Comparison of ENCODE assay signal across 29 mouse cellular contexts in the genomic region with DNA sequence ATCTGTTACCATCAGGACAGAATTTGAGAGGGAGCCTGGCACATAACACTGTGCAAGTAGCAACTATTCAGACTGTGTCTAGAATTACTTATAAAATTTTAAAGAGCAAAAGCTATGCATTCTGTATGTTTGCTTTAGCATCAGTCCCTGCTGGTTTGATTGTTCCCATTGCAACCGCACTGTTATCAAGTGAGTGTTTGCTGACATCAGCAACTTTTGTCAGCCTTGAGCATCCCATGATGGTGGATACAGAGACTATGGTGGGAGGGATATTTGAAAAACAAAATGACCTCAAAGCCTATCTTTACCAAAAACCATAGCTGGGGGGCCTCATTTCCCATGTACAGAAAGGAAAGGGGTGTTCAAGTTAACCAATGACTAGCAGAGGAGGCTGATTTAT.
"Had no signal": no experiment of that assay in that cellular context is flagged by ENCODE, and none has a peak within 500 bp of the region (broad histone marks: within the 10 kb centered on the region; RNA-seq: fewer than 3 reads in every experiment).

No protein-coding gene starts in this region.

- H3K9me3 ChIP-seq: limb, embryonic 10.5 days; limb, embryonic 12.5 days; limb, embryonic 13.5 days; limb, embryonic 15.5 days; liver, embryonic 12.5 days; liver, embryonic 13.5 days; liver, embryonic 15.5 days; lung, embryonic 15.5 days; megakaryocyte, embryonic 14.5 days; midbrain, embryonic 10.5 days; midbrain, embryonic 12.5 days; midbrain, embryonic 13.5 days; midbrain, embryonic 15.5 days had no signal

- H3K27me3 ChIP-seq: limb, embryonic 12.5 days; limb, embryonic 13.5 days; limb, embryonic 15.5 days; liver, embryonic 12.5 days; liver, embryonic 13.5 days; liver, embryonic 15.5 days; lung, embryonic 15.5 days; megakaryocyte, embryonic 14.5 days; midbrain, embryonic 12.5 days; midbrain, embryonic 13.5 days; midbrain, embryonic 15.5 days had no signal

- H3K4me1 ChIP-seq: limb, embryonic 10.5 days; limb, embryonic 12.5 days; limb, embryonic 13.5 days; limb, embryonic 15.5 days; liver, embryonic 12.5 days; liver, embryonic 13.5 days; liver, embryonic 15.5 days; lung, embryonic 15.5 days; megakaryocyte, embryonic 14.5 days; midbrain, embryonic 10.5 days; midbrain, embryonic 12.5 days; midbrain, embryonic 13.5 days; midbrain, embryonic 15.5 days had no signal

- H3K4me2 ChIP-seq: limb, embryonic 12.5 days; limb, embryonic 13.5 days; limb, embryonic 15.5 days; liver, embryonic 11.5 days; liver, embryonic 12.5 days; liver, embryonic 13.5 days; liver, embryonic 15.5 days; lung, embryonic 14.5 days; lung, embryonic 15.5 days; midbrain, embryonic 11.5 days; midbrain, embryonic 12.5 days; midbrain, embryonic 13.5 days; midbrain, embryonic 15.5 days had no signal

- H3K27ac ChIP-seq: limb, embryonic 10.5 days; limb, embryonic 12.5 days; limb, embryonic 13.5 days; limb, embryonic 15.5 days; liver, embryonic 12.5 days; liver, embryonic 13.5 days; liver, embryonic 14.5 days; liver, embryonic 15.5 days; lung, embryonic 15.5 days; macrophage; midbrain, embryonic 10.5 days; midbrain, embryonic 12.5 days; midbrain, embryonic 13.5 days; midbrain, embryonic 15.5 days had no signal

- H3K9ac ChIP-seq: limb, embryonic 12.5 days; limb, embryonic 13.5 days; limb, embryonic 15.5 days; liver, embryonic 12.5 days; liver, embryonic 13.5 days; liver, embryonic 14.5 days; liver, embryonic 15.5 days; liver, postnatal 0 days; lung, embryonic 14.5 days; lung, embryonic 15.5 days; midbrain, embryonic 12.5 days; midbrain, embryonic 13.5 days; midbrain, embryonic 15.5 days had no signal

- DNase-seq: left cerebral cortex, postnatal 4 days; liver; liver, embryonic 13.5 days; liver, postnatal 0 days; lung, adult 18-20 months; lung, adult 2 months; lung, embryonic 14.5 days; lung, postnatal 10 days; lung, postnatal 14 days; lung, postnatal 36 days; lung, postnatal 4 days; midbrain, embryonic 14.5 days had no signal

- H3K36me3 ChIP-seq: limb, embryonic 10.5 days; limb, embryonic 12.5 days; limb, embryonic 13.5 days; limb, embryonic 15.5 days; liver, embryonic 12.5 days; liver, embryonic 13.5 days; liver, embryonic 15.5 days; lung, embryonic 15.5 days; midbrain, embryonic 10.5 days; midbrain, embryonic 12.5 days; midbrain, embryonic 13.5 days; midbrain, embryonic 15.5 days had no signal

- H3K4me3 ChIP-seq: limb, embryonic 10.5 days; limb, embryonic 12.5 days; limb, embryonic 13.5 days; limb, embryonic 15.5 days; liver, embryonic 12.5 days; liver, embryonic 13.5 days; liver, embryonic 15.5 days; lung, embryonic 15.5 days; megakaryocyte, embryonic 14.5 days; midbrain, embryonic 10.5 days; midbrain, embryonic 12.5 days; midbrain, embryonic 13.5 days; midbrain, embryonic 15.5 days; myocyte had no signal
